Mouse (Mus musculus) heart, embryonic 14.5 days (tissue): ENCODE measurements around the gene Dync2li1. TPM values are rescaled to one million over a fixed set of nuclear protein-coding genes. Genes with fewer than 3 reads are reported as not detected.

Experiments
- ATAC-seq: fragments of 200-750 bp; cut with Nextera tagmentation; 2 replicates; pipeline ENCODE4 v1.8.0; 2017; ENCODE audit warnings: low read depth, moderate TSS enrichment; ENCODE audit not compliant: insufficient number of reproducible peaks, insufficient read depth, low FRiP score
- H3K27ac ChIP-seq, 2 experiments: fragments of 200-500 bp in 1 of 2; fragments of 300-500 bp in 1 of 2; sonication (generic) in 1 of 2; replicated peaks in 1 of 2; 2 replicates each; pipeline ENCODE4 v1.5.1; 2012 to 2014; ENCODE audit warnings: low read depth in 2 of 2, low read length in 2 of 2, control low read depth in 1 of 2, mild to moderate bottlenecking in 1 of 2, mixed read lengths in 1 of 2; ENCODE audit not compliant: control insufficient read depth in 1 of 2, insufficient read depth in 1 of 2
- H3K27me3 ChIP-seq: fragments of 300-500 bp; sonication (generic); 2 replicates; pipeline ENCODE4 v1.6.1; 2014; ENCODE audit warnings: mild to moderate bottlenecking, low read length, control low read depth; ENCODE audit not compliant: control insufficient read depth, insufficient read depth
- H3K36me3 ChIP-seq: fragments of 300-500 bp; sonication (generic); 2 replicates; pipeline ENCODE4 v1.6.1; 2014; ENCODE audit warnings: mild to moderate bottlenecking, control low read depth, low read length, mixed read lengths; ENCODE audit not compliant: control insufficient read depth, insufficient read depth
- H3K4me1 ChIP-seq, 2 experiments: fragments of 200-500 bp in 1 of 2; fragments of 300-500 bp in 1 of 2; sonication (generic) in 1 of 2; 2 replicates each; pipeline ENCODE4 v1.6.1; 2012 to 2014; ENCODE audit warnings: low read length in 2 of 2, control low read depth in 1 of 2, mixed read lengths in 1 of 2; ENCODE audit not compliant: control insufficient read depth in 2 of 2, insufficient read depth in 2 of 2
- H3K4me2 ChIP-seq: fragments of 300-500 bp; sonication (generic); 2 replicates; pipeline ENCODE4 v1.6.1; 2014; ENCODE audit warnings: mild to moderate bottlenecking, low read length
- H3K4me3 ChIP-seq, 2 experiments: fragments of 200-500 bp in 1 of 2; fragments of 300-500 bp in 1 of 2; sonication (generic) in 1 of 2; 2 replicates each; pipeline ENCODE4 v1.5.1; 2012 to 2014; ENCODE audit warnings: low read length in 2 of 2, mild to moderate bottlenecking in 2 of 2, control low read depth in 1 of 2, low read depth in 1 of 2, moderate library complexity in 1 of 2; ENCODE audit not compliant: control insufficient read depth in 1 of 2, insufficient read depth in 1 of 2
- H3K9ac ChIP-seq: fragments of 300-500 bp; sonication (generic); 2 replicates; pipeline ENCODE4 v1.6.1; 2014; ENCODE audit warnings: mild to moderate bottlenecking, low read length
- H3K9me3 ChIP-seq: fragments of 300-500 bp; sonication (generic); 2 replicates; pipeline ENCODE4 v1.6.1; 2016; ENCODE audit warnings: low read length, control low read depth; ENCODE audit not compliant: control insufficient read depth
- WGBS: fragments of 180-500 bp; shearing (Covaris S2); extraction: QIAGEN DNeasy Blood & Tissue Kit; methylation state at CpG from one replicate; pipeline ENCODE4 v1.1.7; 2014; 5-methylcytosine and 5-hydroxymethylcytosine counted together
- polyA plus RNA-seq: library from polyadenylated mRNA; unstranded; fragments of >200 nt; fragmentation: Nextera tagmentation; extraction: Ambion mirVana; gene quantifications from 2 replicates; pipeline ENCODE4 v1.2.1, GENCODE M21; 2014

The Dync2li1 gene
- polyA plus RNA-seq, 1 experiment from 2014 or later, result 14.9 TPM

DNA sequence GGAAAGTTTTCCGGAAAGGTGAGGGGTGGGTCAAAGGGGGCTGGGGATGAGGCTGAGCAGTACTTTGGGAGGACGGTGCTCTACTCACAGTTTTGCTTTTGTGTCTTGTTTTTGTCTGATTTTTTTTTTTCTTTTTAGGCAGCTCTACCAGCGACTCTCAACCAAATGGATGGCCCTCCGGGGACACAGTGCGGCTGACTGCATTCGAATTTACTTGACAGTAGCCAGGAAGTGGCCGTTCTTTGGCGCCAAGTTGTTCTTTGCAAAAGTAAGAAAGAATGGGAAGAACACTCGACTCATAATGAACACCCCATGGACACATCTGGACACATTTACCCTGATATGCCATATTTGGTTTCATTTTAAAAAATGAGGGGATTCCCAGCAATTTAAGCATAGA is 14.8 kb upstream of the Dync2li1 start:
- H3K9ac ChIP-seq, result no peak overlapping the region
- ATAC-seq, result no peak
- H3K4me3 ChIP-seq, result no peak overlapping the region
- H3K36me3 ChIP-seq, result 0 out of 2 replicates have a peak, but pooled peaks cover 6% of the 10 kb centered on the region
- H3K4me1 ChIP-seq, result no peaks in the 10 kb centered on the region
- no peaks in the 10 kb centered on the region for H3K27me3 ChIP-seq
- H3K27ac ChIP-seq, result no peak overlapping the region
- H3K9me3 ChIP-seq, result no peaks in the 10 kb centered on the region
- 88% methylated on average over 9 of the region's 9 CpGs for WGBS
- H3K4me2 ChIP-seq, result no peak overlapping the region

DNA sequence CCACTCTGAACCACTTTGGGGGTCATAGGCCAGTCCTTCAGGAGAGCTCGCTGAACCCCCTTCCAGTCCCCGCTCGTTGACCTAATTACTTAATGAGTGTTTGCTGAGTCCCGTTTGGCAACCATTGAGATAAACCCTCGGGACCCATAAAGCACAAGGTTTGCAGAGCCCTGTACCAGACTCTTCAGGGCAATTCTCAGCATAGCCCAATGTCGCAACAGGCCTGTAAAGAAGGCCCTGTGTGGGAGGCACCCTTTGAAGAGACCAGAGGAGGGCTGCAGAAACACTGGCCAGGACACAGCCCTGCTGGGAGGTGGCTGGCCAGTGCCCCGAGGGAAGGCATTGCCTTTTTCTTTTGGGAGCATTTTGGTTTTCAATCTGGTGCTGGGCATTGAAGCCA is 14.3 kb upstream of the Dync2li1 start:
- H3K9ac ChIP-seq, result no peak overlapping the region
- H3K27ac ChIP-seq, result no peak overlapping the region
- H3K36me3 ChIP-seq, result 0 out of 2 replicates have a peak, but pooled peaks cover 4% of the 10 kb centered on the region
- H3K4me3 ChIP-seq, result no peak overlapping the region
- H3K4me2 ChIP-seq, result no peak overlapping the region
- no peak for ATAC-seq
- 69% methylated on average over 7 of the region's 7 CpGs for WGBS
- no peaks in the 10 kb centered on the region for H3K4me1 ChIP-seq
- no peaks in the 10 kb centered on the region for H3K9me3 ChIP-seq
- H3K27me3 ChIP-seq, result no peaks in the 10 kb centered on the region

DNA sequence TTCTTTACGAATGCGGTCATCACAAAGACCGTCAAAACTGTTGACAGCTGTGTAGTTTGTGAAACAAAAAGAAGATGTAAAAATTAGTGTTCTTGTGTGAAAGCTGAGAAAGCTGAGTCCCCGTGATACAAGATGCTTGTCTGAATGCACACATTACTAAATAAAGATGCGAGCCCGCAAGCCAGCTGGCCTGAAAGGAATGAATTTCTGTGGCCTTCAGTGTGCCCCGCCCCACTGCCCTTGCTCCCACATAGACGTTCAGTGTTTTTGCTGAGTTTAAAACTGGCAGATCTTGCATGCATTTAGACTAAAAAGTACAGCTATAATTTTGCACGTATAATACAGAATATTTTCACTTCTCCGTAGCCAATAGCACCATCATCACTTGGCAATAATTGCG is 10.5 kb upstream of the Dync2li1 start:
- Histone ChIP-seq H3K36me3 (0 out of 2 replicates have a peak, but pooled peaks cover 3% of the 10 kb centered on the region), H3K4me2 (no peak overlapping the region), H3K9ac (no peak overlapping the region), H3K4me3 (no peak overlapping the region), H3K27ac (no peak overlapping the region), H3K27me3 (no peaks in the 10 kb centered on the region), H3K4me1 (peaks cover 0 to 2% of the 10 kb centered on the region in 2 experiments; a peak in 1 of 4 replicates), H3K9me3 (no peaks in the 10 kb centered on the region)
- WGBS, result 86% methylated on average over 11 of the region's 11 CpGs
- ATAC-seq, result no peak

DNA sequence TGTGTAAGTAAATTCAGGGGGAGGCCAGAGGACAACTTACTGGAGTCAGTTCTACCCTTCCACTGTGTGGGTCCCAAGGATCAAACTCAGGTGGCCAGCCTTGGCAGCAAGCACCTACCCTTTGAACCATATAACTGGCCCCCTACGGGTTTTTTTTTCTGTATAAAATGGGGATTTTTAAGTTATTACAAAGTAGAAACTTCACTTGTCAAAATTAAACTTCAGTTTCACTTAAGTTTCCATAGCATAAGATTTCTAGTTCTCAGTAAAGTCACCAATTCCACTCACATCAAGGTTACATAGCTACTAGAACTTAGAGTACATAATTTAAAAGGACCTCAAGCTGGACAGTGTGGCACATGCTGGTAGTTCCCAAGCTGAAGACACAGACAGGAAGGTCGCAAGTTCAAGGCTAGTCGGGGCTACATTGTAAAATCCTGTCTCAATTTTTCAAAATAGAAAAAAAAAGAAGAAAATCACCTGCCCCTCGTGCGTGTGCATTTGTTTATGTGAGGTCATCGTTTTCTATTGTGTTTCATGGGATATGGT is 9.7 kb upstream of the Dync2li1 start:
- Histone ChIP-seq H3K9me3 (no peaks in the 10 kb centered on the region), H3K36me3 (0 out of 2 replicates have a peak, but pooled peaks cover 3% of the 10 kb centered on the region), H3K27ac (no peak overlapping the region), H3K4me3 (no peak overlapping the region), H3K27me3 (no peaks in the 10 kb centered on the region), H3K4me1 (peaks cover 0 to 2% of the 10 kb centered on the region in 2 experiments; a peak in 1 of 4 replicates), H3K4me2 (no peak overlapping the region), H3K9ac (no peak overlapping the region)
- WGBS, result 78% methylated on average over 6 of the region's 6 CpGs
- no peak for ATAC-seq

DNA sequence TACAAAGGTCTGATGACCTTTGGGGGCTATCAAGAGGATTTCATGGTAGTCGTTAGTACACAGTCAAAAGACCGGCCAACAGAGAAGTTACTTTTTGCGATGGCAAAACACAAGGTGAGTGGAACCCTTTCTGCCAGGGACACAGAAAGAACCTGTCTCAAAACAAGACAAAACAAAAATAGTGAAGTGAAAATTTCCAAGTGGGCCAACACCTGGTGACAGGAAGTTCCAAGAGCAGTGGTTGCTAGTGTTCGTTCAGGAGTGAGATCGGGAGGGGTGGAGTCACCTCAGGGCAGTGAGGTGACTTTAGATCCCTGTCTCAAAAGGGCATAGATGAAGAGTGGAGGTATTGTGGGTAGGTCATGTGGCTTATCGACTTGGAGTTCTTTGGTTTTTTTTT is 8.3 kb upstream of the Dync2li1 start:
- no peak for ATAC-seq
- H3K4me1 ChIP-seq, result peaks cover 0 to 2% of the 10 kb centered on the region in 2 experiments; a peak in 1 of 4 replicates
- H3K4me3 ChIP-seq, result no peak overlapping the region
- 94% methylated on average over 6 of the region's 6 CpGs for WGBS
- no peak overlapping the region for H3K9ac ChIP-seq
- no peak overlapping the region for H3K27ac ChIP-seq
- no peaks in the 10 kb centered on the region for H3K9me3 ChIP-seq
- H3K36me3 ChIP-seq, result 0 out of 2 replicates have a peak, but pooled peaks cover 3% of the 10 kb centered on the region
- no peaks in the 10 kb centered on the region for H3K27me3 ChIP-seq
- no peak overlapping the region for H3K4me2 ChIP-seq

DNA sequence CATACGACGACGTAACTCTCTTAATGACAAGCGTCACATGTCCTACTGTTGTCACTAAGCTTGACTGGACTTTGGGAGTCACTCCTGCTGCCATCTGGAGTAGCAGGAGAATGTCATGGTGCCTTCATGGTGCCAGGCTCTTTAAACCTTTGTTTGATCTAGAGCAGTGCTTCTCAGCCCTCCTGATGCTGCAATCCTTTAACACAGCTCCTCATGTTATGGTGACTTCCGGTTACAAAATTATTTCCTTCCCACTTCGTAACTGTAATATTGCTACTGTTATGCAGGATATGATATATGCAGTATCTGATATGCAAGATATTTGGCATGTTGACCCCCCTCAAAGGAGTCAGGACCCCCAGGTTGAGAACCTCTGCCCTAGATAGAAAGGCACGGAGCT is 7.2 kb upstream of the Dync2li1 start:
- no peak overlapping the region for H3K27ac ChIP-seq
- H3K9me3 ChIP-seq, result no peaks in the 10 kb centered on the region
- no peak overlapping the region for H3K4me2 ChIP-seq
- H3K4me3 ChIP-seq, result no peak overlapping the region
- H3K9ac ChIP-seq, result no peak overlapping the region
- WGBS, result 85% methylated on average over 7 of the region's 7 CpGs
- 0 out of 2 replicates have a peak, but pooled peaks cover under 1% of the 10 kb centered on the region for H3K36me3 ChIP-seq
- ATAC-seq, result no peak
- no peaks in the 10 kb centered on the region for H3K27me3 ChIP-seq
- peaks cover 0 to 2% of the 10 kb centered on the region in 2 experiments; a peak in 1 of 4 replicates for H3K4me1 ChIP-seq

DNA sequence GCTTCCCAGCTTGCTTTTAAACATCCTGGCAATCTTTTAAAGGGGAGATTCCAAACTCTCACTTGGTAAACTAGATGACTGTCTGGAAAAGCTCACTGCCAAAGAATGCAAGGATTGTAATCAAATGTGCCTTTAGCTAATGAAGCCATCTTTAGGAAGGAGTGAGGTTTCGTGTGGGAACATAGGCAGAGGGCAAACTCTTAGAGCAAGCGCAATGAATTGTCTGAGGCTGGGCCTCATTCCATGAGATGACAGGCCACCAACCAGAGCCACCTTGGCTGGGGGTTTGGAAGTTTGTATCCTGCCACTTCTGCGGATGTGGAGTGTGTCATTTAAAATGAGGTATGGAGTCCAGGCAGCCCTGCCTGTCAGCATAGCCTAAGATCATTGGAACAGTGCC is 6.2 kb upstream of the Dync2li1 start:
- Histone ChIP-seq H3K4me3 (no peak overlapping the region), H3K4me1 (peaks cover 0 to 2% of the 10 kb centered on the region in 2 experiments; a peak in 1 of 4 replicates), H3K27ac (no peak overlapping the region), H3K9me3 (no peaks in the 10 kb centered on the region), H3K27me3 (no peaks in the 10 kb centered on the region), H3K4me2 (no peak overlapping the region), H3K9ac (no peak overlapping the region), H3K36me3 (no peaks in the 10 kb centered on the region)
- ATAC-seq, result no peak
- WGBS, result 66% methylated on average over 3 of the region's 3 CpGs

DNA sequence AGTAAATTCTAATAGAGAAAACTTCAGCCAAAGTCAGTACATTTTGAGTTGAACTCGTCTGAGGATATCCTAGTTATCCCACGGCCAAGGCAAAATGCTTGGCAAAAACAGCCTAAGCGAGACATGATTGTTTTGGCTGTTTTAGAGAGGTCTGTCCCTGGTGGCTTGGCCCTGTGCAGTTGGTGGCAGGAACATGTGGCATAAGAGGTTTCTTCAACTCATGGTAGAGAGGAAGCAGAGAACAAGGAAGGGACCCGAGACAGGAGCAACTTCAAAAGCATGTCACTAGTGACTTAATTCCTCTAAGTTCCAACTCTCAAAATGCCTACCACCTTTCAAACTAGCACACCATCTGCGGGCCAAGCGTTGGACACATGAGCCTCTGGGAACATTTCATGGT is 5.7 kb upstream of the Dync2li1 start:
- Histone ChIP-seq H3K27ac (no peak overlapping the region), H3K9ac (no peak overlapping the region), H3K4me3 (no peak overlapping the region), H3K4me1 (peaks cover 0 to 2% of the 10 kb centered on the region in 2 experiments; a peak in 1 of 4 replicates), H3K9me3 (no peaks in the 10 kb centered on the region), H3K36me3 (no peaks in the 10 kb centered on the region), H3K4me2 (no peak overlapping the region), H3K27me3 (no peaks in the 10 kb centered on the region)
- ATAC-seq, result no peak
- WGBS, result 91% methylated on average over 6 of the region's 6 CpGs
